Mouse (Mus musculus) neural tube, embryonic 15.5 days (tissue): ENCODE results near the gene Limch1. TPM values are rescaled to one million over a fixed set of nuclear protein-coding genes. Genes with fewer than 3 reads are reported as not detected.

Source experiments
- ATAC-seq: fragments of 200-750 bp; cut with Nextera tagmentation; 2 replicates; pipeline ENCODE4 v1.8.0; 2017; ENCODE audit warnings: mild to moderate bottlenecking, moderate TSS enrichment, moderate library complexity; ENCODE audit not compliant: low FRiP score
- H3K27ac ChIP-seq: fragments of 300-500 bp; sonication (generic); replicated peaks from 2 replicates; pipeline ENCODE4 v1.5.1; 2015; ENCODE audit warnings: mild to moderate bottlenecking, inconsistent platforms
- H3K27me3 ChIP-seq: fragments of 300-500 bp; sonication (generic); replicated peaks from 2 replicates; pipeline ENCODE4 v1.6.1; 2015; ENCODE audit warnings: inconsistent platforms
- H3K36me3 ChIP-seq: fragments of 300-500 bp; sonication (generic); 2 replicates; pipeline ENCODE4 v1.6.1; 2015; ENCODE audit warnings: inconsistent platforms
- H3K4me1 ChIP-seq: fragments of 300-500 bp; sonication (generic); 2 replicates; pipeline ENCODE4 v1.6.1; 2015; ENCODE audit warnings: inconsistent platforms
- H3K4me2 ChIP-seq: fragments of 300-500 bp; sonication (generic); 2 replicates; pipeline ENCODE4 v1.6.1; 2015; ENCODE audit warnings: inconsistent platforms, mild to moderate bottlenecking, moderate library complexity
- H3K4me3 ChIP-seq: fragments of 300-500 bp; sonication (generic); replicated peaks from 2 replicates; pipeline ENCODE4 v1.5.1; 2015; ENCODE audit warnings: mild to moderate bottlenecking, inconsistent platforms
- H3K9ac ChIP-seq: fragments of 300-500 bp; sonication (generic); replicated peaks from 2 replicates; pipeline ENCODE4 v1.6.1; 2015; ENCODE audit warnings: mild to moderate bottlenecking, inconsistent platforms
- H3K9me3 ChIP-seq: fragments of 300-500 bp; sonication (generic); replicated peaks from 2 replicates; pipeline ENCODE4 v1.6.1; 2016; ENCODE audit warnings: inconsistent platforms
- WGBS: fragments of 180-500 bp; shearing (Covaris S2); methylation state at CpG from one replicate; pipeline ENCODE4 v1.1.7; 2015; ENCODE audit warnings: mixed read lengths; 5-methylcytosine and 5-hydroxymethylcytosine counted together
- polyA plus RNA-seq: library from polyadenylated mRNA; unstranded; fragments of >200 nt; fragmentation: Nextera tagmentation; extraction: Ambion mirVana; gene quantifications from 2 replicates; pipeline ENCODE4 v1.2.1, GENCODE M21; 2015

Limch1 gene
- 62.0 and 63.7 TPM in 2 replicates for polyA plus RNA-seq

GRCm38 (mm10) chr5:66745390-66745995 is at the start of gene Limch1:
Gene Limch1 (plus strand): TSS chr5:66745827.
- Histone ChIP-seq H3K4me3 (peak within 1 kb of the TSS; percentile 74), H3K4me2 (peak within 1 kb of the TSS; percentile 71), H3K9me3 (no peaks in the 10 kb centered on the region), H3K9ac (peak within 1 kb of the TSS; percentile 71), H3K27ac (peak within 1 kb of the TSS; percentile 86), H3K27me3 (no peaks in the 10 kb centered on the region), H3K4me1 (peaks cover 33% of the 10 kb centered on the region), H3K36me3 (no peaks in the 10 kb centered on the region)
- under 1% methylated on average over 26 of the region's 50 CpGs for WGBS
- peak; percentile 89 for ATAC-seq

- Histone ChIP-seq H3K4me2 (no peak overlapping the region), H3K36me3 (no peaks in the 10 kb centered on the region), H3K27me3 (no peaks in the 10 kb centered on the region), H3K27ac (no peak overlapping the region), H3K4me3 (no peak overlapping the region), H3K9me3 (no peaks in the 10 kb centered on the region), H3K9ac (no peak overlapping the region), H3K4me1 (no peaks in the 10 kb centered on the region)
- ATAC-seq: peak; percentile 62
Observed at GRCm38 (mm10) chr5:66697119-66697518, 48.5 kb upstream of the Limch1 start.

- no peak overlapping the region for H3K27ac ChIP-seq
- WGBS: 65% methylated on average over 6 of the region's 6 CpGs
- H3K36me3 ChIP-seq: no peaks in the 10 kb centered on the region
- H3K9ac ChIP-seq: no peak overlapping the region
- no peaks in the 10 kb centered on the region for H3K4me1 ChIP-seq
- no peak for ATAC-seq
- H3K27me3 ChIP-seq: no peaks in the 10 kb centered on the region
- no peak overlapping the region for H3K4me3 ChIP-seq
- no peaks in the 10 kb centered on the region for H3K9me3 ChIP-seq
- no peak overlapping the region for H3K4me2 ChIP-seq
Observed at GRCm38 (mm10) chr5:66699911-66700310, 45.7 kb upstream of the Limch1 start.

GRCm38 (mm10) chr5:66701951-66702350 is 43.7 kb upstream of the Limch1 start:
- Histone ChIP-seq H3K9ac (no peak overlapping the region), H3K4me2 (no peak overlapping the region), H3K27me3 (no peaks in the 10 kb centered on the region), H3K27ac (no peak overlapping the region), H3K9me3 (no peaks in the 10 kb centered on the region), H3K4me1 (no peaks in the 10 kb centered on the region), H3K36me3 (no peaks in the 10 kb centered on the region), H3K4me3 (no peak overlapping the region)
- ATAC-seq: no peak
- WGBS: 87% methylated on average over 4 of the region's 4 CpGs

- no peak overlapping the region for H3K4me3 ChIP-seq
- H3K36me3 ChIP-seq: no peaks in the 10 kb centered on the region
- 57% methylated on average over 10 of the region's 10 CpGs for WGBS
- H3K9me3 ChIP-seq: no peaks in the 10 kb centered on the region
- H3K27me3 ChIP-seq: no peaks in the 10 kb centered on the region
- no peak overlapping the region for H3K27ac ChIP-seq
- H3K4me1 ChIP-seq: no peaks in the 10 kb centered on the region
- H3K9ac ChIP-seq: no peak overlapping the region
- no peak for ATAC-seq
- no peak overlapping the region for H3K4me2 ChIP-seq
Observed at GRCm38 (mm10) chr5:66703317-66704004, 42.2 kb upstream of the Limch1 start.

GRCm38 (mm10) chr5:66707859-66708258 is 37.8 kb upstream of the Limch1 start:
- WGBS: 81% methylated on average over 5 of the region's 5 CpGs
- Histone ChIP-seq H3K4me2 (no peak overlapping the region), H3K4me1 (0 out of 2 replicates have a peak, but pooled peaks cover 2% of the 10 kb centered on the region), H3K9ac (no peak overlapping the region), H3K9me3 (no peaks in the 10 kb centered on the region), H3K36me3 (no peaks in the 10 kb centered on the region), H3K27ac (no peak overlapping the region), H3K4me3 (no peak overlapping the region), H3K27me3 (no peaks in the 10 kb centered on the region)
- ATAC-seq: no peak

GRCm38 (mm10) chr5:66710445-66711019 is 35.1 kb upstream of the Limch1 start:
- ATAC-seq: peak; percentile 53; the same call in 1 of the 2 replicates
- Histone ChIP-seq H3K4me3 (no peak overlapping the region), H3K36me3 (no peaks in the 10 kb centered on the region), H3K4me2 (no peak overlapping the region), H3K4me1 (0 out of 2 replicates have a peak, but pooled peaks cover 2% of the 10 kb centered on the region), H3K27ac (no peak overlapping the region), H3K9ac (no peak overlapping the region), H3K9me3 (no peaks in the 10 kb centered on the region), H3K27me3 (no peaks in the 10 kb centered on the region)
- WGBS: 7% methylated on average over 4 of the region's 4 CpGs

GRCm38 (mm10) chr5:66712801-66713200 is 32.8 kb upstream of the Limch1 start:
- Histone ChIP-seq H3K4me3 (no peak overlapping the region), H3K9me3 (no peaks in the 10 kb centered on the region), H3K9ac (no peak overlapping the region), H3K4me1 (0 out of 2 replicates have a peak, but pooled peaks cover 2% of the 10 kb centered on the region), H3K36me3 (no peaks in the 10 kb centered on the region), H3K4me2 (no peak overlapping the region), H3K27me3 (no peaks in the 10 kb centered on the region), H3K27ac (no peak overlapping the region)
- WGBS: 73% methylated on average over 6 of the region's 6 CpGs
- ATAC-seq: no peak

- no peak overlapping the region for H3K27ac ChIP-seq
- H3K4me3 ChIP-seq: no peak overlapping the region
- 45% methylated on average over 4 of the region's 4 CpGs for WGBS
- no peaks in the 10 kb centered on the region for H3K27me3 ChIP-seq
- H3K4me1 ChIP-seq: 0 out of 2 replicates have a peak, but pooled peaks cover 2% of the 10 kb centered on the region
- ATAC-seq: no peak
- no peaks in the 10 kb centered on the region for H3K9me3 ChIP-seq
- no peaks in the 10 kb centered on the region for H3K36me3 ChIP-seq
- no peak overlapping the region for H3K4me2 ChIP-seq
- no peak overlapping the region for H3K9ac ChIP-seq
Observed at GRCm38 (mm10) chr5:66715498-66715931, 30.1 kb upstream of the Limch1 start.

GRCm38 (mm10) chr5:66717931-66718330 is 27.7 kb upstream of the Limch1 start:
- no peaks in the 10 kb centered on the region for H3K36me3 ChIP-seq
- WGBS: 66% methylated on average over 4 of the region's 4 CpGs
- no peaks in the 10 kb centered on the region for H3K27me3 ChIP-seq
- no peak overlapping the region for H3K9ac ChIP-seq
- no peaks in the 10 kb centered on the region; the same call in 1 of the 2 replicates for H3K4me1 ChIP-seq
- no peaks in the 10 kb centered on the region for H3K9me3 ChIP-seq
- ATAC-seq: no peak
- H3K4me2 ChIP-seq: no peak overlapping the region
- no peak overlapping the region for H3K4me3 ChIP-seq
- H3K27ac ChIP-seq: no peak overlapping the region

- Histone ChIP-seq H3K9ac (no peak overlapping the region), H3K36me3 (no peaks in the 10 kb centered on the region), H3K4me1 (peaks cover 4% of the 10 kb centered on the region; the same call in 1 of the 2 replicates), H3K27ac (no peak overlapping the region), H3K4me3 (no peak overlapping the region), H3K4me2 (no peak overlapping the region), H3K27me3 (no peaks in the 10 kb centered on the region), H3K9me3 (no peaks in the 10 kb centered on the region)
- ATAC-seq: no peak
- 66% methylated on average over 3 of the region's 3 CpGs for WGBS
Observed at GRCm38 (mm10) chr5:66718413-66718812, 27.2 kb upstream of the Limch1 start.

GRCm38 (mm10) chr5:66718880-66719279 is 26.7 kb upstream of the Limch1 start:
- no peaks in the 10 kb centered on the region for H3K36me3 ChIP-seq
- H3K4me1 ChIP-seq: peaks cover 4% of the 10 kb centered on the region; the same call in 1 of the 2 replicates
- H3K4me3 ChIP-seq: no peak overlapping the region
- no peak overlapping the region for H3K9ac ChIP-seq
- WGBS: 79% methylated on average over 7 of the region's 7 CpGs
- ATAC-seq: no peak
- no peaks in the 10 kb centered on the region for H3K27me3 ChIP-seq
- no peak overlapping the region for H3K4me2 ChIP-seq
- no peak overlapping the region for H3K27ac ChIP-seq
- no peaks in the 10 kb centered on the region for H3K9me3 ChIP-seq
